Mouse (Mus musculus) thymus, adult 18-20 months (tissue): ENCODE results near the gene Ksr1.

ENCODE experiments used
- DNase-seq, 2 experiments: peaks; one replicate each; pipeline ENCODE4 v3.0.0; 2022; ENCODE audit warnings: mixed read lengths in 2 of 2

Ksr1 gene

GRCm38 (mm10) chr11:79063616-79064015 is 82.6 kb downstream of the Ksr1 start:
- DNase-seq: no peak

- no peak for DNase-seq
Measured at GRCm38 (mm10) chr11:79062897-79063296, 83.3 kb downstream of the Ksr1 start.

- DNase-seq: no peak
Measured at GRCm38 (mm10) chr11:79061839-79062238, 84.4 kb downstream of the Ksr1 start.

GRCm38 (mm10) chr11:79059850-79060249 is 86.4 kb downstream of the Ksr1 start:
- DNase-seq: no peak

- no peak for DNase-seq
Measured at GRCm38 (mm10) chr11:79059062-79059461, 87.1 kb downstream of the Ksr1 start.

- no peak for DNase-seq
Measured at GRCm38 (mm10) chr11:79058610-79059009, 87.6 kb downstream of the Ksr1 start.

- no peak for DNase-seq
Measured at GRCm38 (mm10) chr11:79057809-79058208, 88.4 kb downstream of the Ksr1 start.

- no peak for DNase-seq
Measured at GRCm38 (mm10) chr11:79056891-79057290, 89.3 kb downstream of the Ksr1 start.

- no peak for DNase-seq
Measured at GRCm38 (mm10) chr11:79056027-79056426, 90.2 kb downstream of the Ksr1 start.

GRCm38 (mm10) chr11:79055161-79055560 is 91.0 kb downstream of the Ksr1 start:
- DNase-seq: no peak

GRCm38 (mm10) chr11:79054161-79055152 is 91.8 kb downstream of the Ksr1 start:
- no peak for DNase-seq

GRCm38 (mm10) chr11:79053437-79053836 is 92.8 kb downstream of the Ksr1 start:
- no peak for DNase-seq

- no peak for DNase-seq
Measured at GRCm38 (mm10) chr11:79052769-79053168, 93.4 kb downstream of the Ksr1 start.

GRCm38 (mm10) chr11:79051522-79051921 is 94.7 kb downstream of the Ksr1 start:
- no peak for DNase-seq

- DNase-seq: no peak
Measured at GRCm38 (mm10) chr11:79050781-79051507, 95.3 kb downstream of the Ksr1 start.

- no peak for DNase-seq
Measured at GRCm38 (mm10) chr11:79048906-79049305, 97.3 kb downstream of the Ksr1 start.

- DNase-seq: no peak
Measured at GRCm38 (mm10) chr11:79047180-79047727, 99.0 kb downstream of the Ksr1 start.

GRCm38 (mm10) chr11:79046561-79047155 is 99.5 kb downstream of the Ksr1 start:
- no peak for DNase-seq

- no peak for DNase-seq
Measured at GRCm38 (mm10) chr11:79045231-79045630, 101.0 kb downstream of the Ksr1 start.

GRCm38 (mm10) chr11:79044798-79045197 is 101.4 kb downstream of the Ksr1 start:
- DNase-seq: no peak

- DNase-seq: no peak
Measured at GRCm38 (mm10) chr11:79041908-79042430, 104.2 kb downstream of the Ksr1 start.

GRCm38 (mm10) chr11:79039488-79039887 is 106.7 kb downstream of the Ksr1 start:
- no peak for DNase-seq

- no peak for DNase-seq
Measured at GRCm38 (mm10) chr11:79037555-79037954, 108.7 kb downstream of the Ksr1 start.
